Mouse (Mus musculus) intestine, postnatal 0 days (tissue): Measurements from ENCODE around the gene Atf6b. TPM values are rescaled to one million over a fixed set of nuclear protein-coding genes. Genes with fewer than 3 reads are reported as not detected.

Experiments used
- ATAC-seq: fragments of 200-750 bp; cut with Nextera tagmentation; 2 replicates; pipeline ENCODE4 v1.8.0; 2017; ENCODE audit warnings: mild to moderate bottlenecking, moderate TSS enrichment, moderate library complexity
- H3K27ac ChIP-seq: fragments of 300-500 bp; sonication (generic); 2 replicates; pipeline ENCODE4 v1.5.1; 2014; ENCODE audit warnings: mild to moderate bottlenecking, low read depth, low read length, moderate library complexity
- H3K27me3 ChIP-seq: fragments of 300-500 bp; sonication (generic); replicated peaks from 2 replicates; pipeline ENCODE4 v1.6.1; 2014; ENCODE audit warnings: low read length, mixed read lengths; ENCODE audit not compliant: control insufficient read depth, insufficient read depth
- H3K36me3 ChIP-seq: fragments of 300-500 bp; sonication (generic); 2 replicates; pipeline ENCODE4 v1.6.1; 2014; ENCODE audit warnings: mild to moderate bottlenecking, moderate library complexity; ENCODE audit not compliant: control insufficient read depth, insufficient read depth
- H3K4me1 ChIP-seq: fragments of 300-500 bp; sonication (generic); replicated peaks from 2 replicates; pipeline ENCODE4 v1.6.1; 2014; ENCODE audit warnings: antibody characterized with exemption, low read length, mixed read lengths; ENCODE audit not compliant: control insufficient read depth, insufficient read depth
- H3K4me2 ChIP-seq: fragments of 300-500 bp; sonication (generic); replicated peaks from 2 replicates; pipeline ENCODE4 v1.6.1; 2014; ENCODE audit warnings: low read depth, mild to moderate bottlenecking, moderate library complexity
- H3K4me3 ChIP-seq: fragments of 300-500 bp; sonication (generic); 2 replicates; pipeline ENCODE4 v1.5.1; 2014; ENCODE audit warnings: low read depth, low read length
- H3K9ac ChIP-seq: fragments of 300-500 bp; sonication (generic); 2 replicates; pipeline ENCODE4 v1.6.1; 2014; ENCODE audit warnings: mild to moderate bottlenecking, low read depth, low read length
- H3K9me3 ChIP-seq: fragments of 300-500 bp; sonication (generic); 2 replicates; pipeline ENCODE4 v1.6.1; 2016; ENCODE audit warnings: mixed run types; ENCODE audit not compliant: control insufficient read depth
- CTCF ChIP-seq: sonication (generic); IDR thresholded peaks from 2 replicates; pipeline ENCODE4 v1.5.1; 2016; ENCODE audit warnings: low read depth, mild to moderate bottlenecking, control low read depth, antibody characterized with exemption, moderate library complexity
- WGBS: fragments of 180-500 bp; shearing (Covaris S2); extraction: QIAGEN DNeasy Blood & Tissue Kit; methylation state at CpG from one replicate; pipeline ENCODE4 v1.1.7; 2014; 5-methylcytosine and 5-hydroxymethylcytosine counted together
- polyA plus RNA-seq: library from polyadenylated mRNA; unstranded; fragments of >200 nt; fragmentation: Nextera tagmentation; extraction: Ambion mirVana; gene quantifications from 2 replicates; pipeline ENCODE4 v1.2.1, GENCODE M21; 2015

The Atf6b gene
- polyA plus RNA-seq, 1 experiment from 2014 or later, result 22.9 TPM

DNA sequence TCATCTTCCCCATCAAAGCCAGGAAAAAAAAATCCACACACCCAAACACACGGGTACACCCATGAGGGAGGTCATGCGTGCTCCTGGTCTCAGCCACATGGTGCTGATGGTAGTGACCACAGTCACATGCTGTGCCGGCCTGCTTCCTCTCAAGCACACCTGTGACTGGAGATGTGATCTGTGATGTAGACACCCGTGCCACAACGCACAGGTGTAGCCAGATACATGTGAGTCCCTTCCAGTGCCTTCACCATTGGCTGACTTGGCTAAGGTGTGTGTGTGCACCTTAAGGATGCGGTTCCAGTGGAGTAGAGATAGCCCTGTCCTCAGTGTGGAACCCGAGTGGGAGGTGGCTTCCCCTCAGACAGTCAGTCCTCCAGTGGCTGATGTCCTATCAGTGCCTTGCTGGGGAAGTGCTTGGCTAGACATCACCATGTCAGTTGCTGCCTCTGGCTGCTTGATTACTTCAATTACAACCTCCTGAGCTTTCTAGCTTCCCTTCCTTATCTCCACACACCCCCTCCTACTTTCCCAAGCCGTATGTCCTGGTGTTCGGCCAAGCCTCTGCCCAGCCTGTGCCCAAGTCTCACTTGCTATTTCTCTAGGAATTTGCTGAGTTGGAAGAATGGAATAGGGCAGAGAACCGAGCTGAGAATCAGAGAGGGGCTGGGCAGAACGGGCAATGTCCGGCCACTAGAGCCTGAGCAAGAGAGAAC, 12.4 kb downstream of the Atf6b start:
- no peak for TF ChIP-seq CTCF
- H3K9me3 ChIP-seq, result no peaks in the 10 kb centered on the region
- 51% methylated on average over 12 of the region's 12 CpGs for WGBS
- H3K4me2 ChIP-seq, result 0 out of 2 replicates have a peak overlapping the region, but pooled peaks have one; percentile 9
- no peak overlapping the region for H3K4me3 ChIP-seq
- H3K27me3 ChIP-seq, result peaks cover 7% of the 10 kb centered on the region; the same call in 1 of the 2 replicates
- no peak overlapping the region for H3K27ac ChIP-seq
- no peak for ATAC-seq
- H3K36me3 ChIP-seq, result no peaks in the 10 kb centered on the region
- H3K9ac ChIP-seq, result no peak overlapping the region
- H3K4me1 ChIP-seq, result peaks cover 12% of the 10 kb centered on the region

DNA sequence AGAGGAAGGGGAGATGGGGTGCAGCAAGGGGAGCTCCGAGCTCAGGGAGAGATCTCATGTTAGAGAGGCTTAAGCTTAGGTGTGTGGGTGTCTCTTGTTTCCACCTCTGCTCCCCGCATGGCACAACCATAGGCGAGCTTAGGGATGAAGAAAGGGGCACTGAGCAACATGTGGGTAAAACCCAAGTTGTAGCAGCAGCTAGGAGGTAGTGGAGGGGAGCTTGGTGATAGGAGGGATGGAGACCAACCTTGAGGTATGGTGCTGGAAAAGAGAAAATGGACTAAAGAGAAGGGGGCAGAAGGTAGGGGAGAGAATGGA, 12.9 kb downstream of the Atf6b start:
- no peak overlapping the region for H3K4me3 ChIP-seq
- WGBS, result 64% methylated on average over 3 of the region's 3 CpGs
- H3K4me1 ChIP-seq, result peaks cover 12% of the 10 kb centered on the region
- peaks cover 7% of the 10 kb centered on the region; the same call in 1 of the 2 replicates for H3K27me3 ChIP-seq
- no peak overlapping the region for H3K27ac ChIP-seq
- no peak for TF ChIP-seq CTCF
- H3K36me3 ChIP-seq, result no peaks in the 10 kb centered on the region
- ATAC-seq, result no peak
- H3K9ac ChIP-seq, result no peak overlapping the region
- no peaks in the 10 kb centered on the region for H3K9me3 ChIP-seq
- peak overlapping the region; percentile 50; the same call in 1 of the 2 replicates for H3K4me2 ChIP-seq

GRCm38 (mm10) chr17:34660259-34660820, 13.4 kb downstream of the Atf6b start:
- no peak for TF ChIP-seq CTCF
- H3K9me3 ChIP-seq, result no peaks in the 10 kb centered on the region
- 29% methylated on average over 10 of the region's 11 CpGs for WGBS
- no peak for ATAC-seq
- H3K27ac ChIP-seq, result no peak overlapping the region
- peaks cover 12% of the 10 kb centered on the region for H3K4me1 ChIP-seq
- peaks cover 7% of the 10 kb centered on the region; the same call in 1 of the 2 replicates for H3K27me3 ChIP-seq
- H3K4me3 ChIP-seq, result peak overlapping the region; percentile 18
- peak overlapping the region; percentile 50 for H3K4me2 ChIP-seq
- H3K9ac ChIP-seq, result no peak overlapping the region
- H3K36me3 ChIP-seq, result no peaks in the 10 kb centered on the region

DNA sequence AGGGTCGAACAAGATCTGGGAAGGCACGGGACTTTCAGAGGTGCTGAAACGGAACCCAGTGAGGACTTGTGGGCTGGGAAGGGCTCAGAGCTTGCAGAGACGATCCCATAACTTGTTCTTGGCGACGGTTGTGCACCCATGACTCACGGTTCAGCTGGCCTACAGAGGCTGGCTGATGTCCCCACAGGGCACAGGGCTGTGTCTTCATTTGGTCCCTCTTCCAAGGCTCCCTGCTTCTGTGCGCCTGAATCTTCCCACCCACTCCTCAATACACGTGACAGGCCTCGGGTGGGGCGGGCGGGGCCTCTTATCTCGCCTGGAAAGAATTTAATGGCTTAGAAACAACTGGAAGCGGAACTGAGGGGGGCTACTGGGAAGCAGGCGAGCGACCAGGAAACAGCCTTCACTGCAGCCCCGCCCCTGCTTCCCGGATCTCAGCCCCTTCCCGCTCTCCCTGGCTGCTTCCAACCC, 14.2 kb downstream of the Atf6b start:
- Histone ChIP-seq H3K36me3 (no peaks in the 10 kb centered on the region), H3K9ac (peak overlapping the region; percentile 23), H3K4me1 (peaks cover 9% of the 10 kb centered on the region), H3K4me2 (peak overlapping the region; percentile 50), H3K9me3 (no peaks in the 10 kb centered on the region), H3K27me3 (peaks cover 7% of the 10 kb centered on the region; the same call in 1 of the 2 replicates), H3K27ac (peak overlapping the region; percentile 8; the same call in 1 of the 2 replicates), H3K4me3 (peak overlapping the region; percentile 18)
- 4% methylated on average over 19 of the region's 19 CpGs for WGBS
- no peak for ATAC-seq
- TF ChIP-seq CTCF, result no peak

DNA sequence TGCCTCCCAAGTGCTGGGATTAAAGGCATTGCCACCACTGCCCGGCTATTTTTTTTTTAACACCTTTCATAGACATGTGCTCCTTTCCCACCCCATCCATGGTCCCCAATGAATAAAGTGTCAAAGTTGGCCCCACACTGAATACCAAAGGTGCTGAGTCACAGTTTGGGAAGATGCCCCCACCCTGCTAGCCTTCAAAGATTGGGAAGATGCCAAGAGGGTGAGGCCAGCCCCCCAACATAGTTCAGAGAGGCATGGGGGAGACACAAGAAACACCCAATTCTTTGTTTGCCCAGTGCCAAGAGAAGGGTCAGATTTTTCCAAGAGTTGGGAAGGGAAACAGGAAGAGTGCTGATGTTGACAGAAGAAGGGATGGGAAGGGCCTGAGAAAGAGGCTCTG, 15.5 kb downstream of the Atf6b start:
- Histone ChIP-seq H3K27me3 (peaks cover 7% of the 10 kb centered on the region; the same call in 1 of the 2 replicates), H3K4me2 (no peak overlapping the region), H3K9me3 (no peaks in the 10 kb centered on the region), H3K36me3 (no peaks in the 10 kb centered on the region), H3K9ac (no peak overlapping the region), H3K27ac (no peak overlapping the region), H3K4me3 (no peak overlapping the region), H3K4me1 (peaks cover 5% of the 10 kb centered on the region)
- 93% methylated on average over 1 of the region's 1 CpGs for WGBS
- no peak for TF ChIP-seq CTCF
- ATAC-seq, result no peak

GRCm38 (mm10) chr17:34662978-34663377, 16.0 kb downstream of the Atf6b start:
- H3K27ac ChIP-seq, result no peak overlapping the region
- H3K4me2 ChIP-seq, result no peak overlapping the region
- WGBS, result 87% methylated on average over 8 of the region's 8 CpGs
- H3K36me3 ChIP-seq, result no peaks in the 10 kb centered on the region
- no peak for ATAC-seq
- H3K27me3 ChIP-seq, result peaks cover 7% of the 10 kb centered on the region; the same call in 1 of the 2 replicates
- H3K9ac ChIP-seq, result no peak overlapping the region
- no peak overlapping the region for H3K4me3 ChIP-seq
- peaks cover 5% of the 10 kb centered on the region for H3K4me1 ChIP-seq
- no peaks in the 10 kb centered on the region for H3K9me3 ChIP-seq
- TF ChIP-seq CTCF, result no peak
